Mouse (Mus musculus): ENCODE measurements around the gene Rad23a.

DNA sequence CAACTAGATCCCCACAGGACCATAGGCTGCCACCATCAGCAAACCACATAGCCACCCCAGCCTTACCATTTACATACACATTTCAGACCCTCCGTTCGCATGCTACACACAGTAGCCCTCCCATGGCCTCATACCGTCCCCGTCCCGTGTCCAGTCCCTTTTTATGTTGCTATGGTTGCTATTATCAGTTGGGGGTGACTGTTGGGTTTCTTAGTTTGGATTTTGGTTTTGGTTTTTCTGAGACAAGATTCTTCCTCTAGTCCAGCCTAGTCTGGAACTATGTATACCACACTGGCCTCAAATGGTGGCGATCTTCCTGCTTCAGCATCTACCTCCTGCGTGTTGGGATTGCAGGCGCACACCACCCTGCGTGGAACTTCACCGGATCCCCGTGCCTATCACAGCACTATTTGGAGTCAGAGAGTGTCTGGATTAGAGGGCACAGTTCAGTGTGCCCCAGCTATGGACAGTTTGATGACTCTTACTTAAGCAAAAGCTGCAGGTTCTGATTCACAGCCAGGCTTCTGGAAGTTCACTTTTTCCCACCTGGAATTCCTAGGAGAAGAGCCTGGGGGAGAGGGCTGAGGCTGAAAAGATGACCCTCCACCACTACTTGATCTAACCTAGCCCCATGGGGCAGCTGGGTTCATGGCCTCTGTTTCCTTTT lies 53.5 kb downstream of the Rad23a start:
- no peak for TF ChIP-seq CTCF (IDR thresholded peaks at IDR 0.05; ENCODE audit: borderline replicate concordance, extremely low read depth, insufficient read depth, insufficient read length)
- TF ChIP-seq POLR2A (IDR thresholded peaks at IDR 0.05; ENCODE audit: borderline replicate concordance, extremely low read depth, insufficient read depth, insufficient read length, poor library complexity, severe bottlenecking), result no peak
